8 mouse cellular contexts compared by ENCODE assay signal in genomic region chr11:110396085-110396484, GRCm38 (mm10). TPM values are rescaled to one million over a fixed set of nuclear protein-coding genes. Genes with fewer than 3 reads are reported as not detected.
DNase-seq lines count a peak whose midpoint lies in the region; ATAC-seq lines count a peak whose summit lies in the region.

No protein-coding gene starts in this region.

- no peak overlapping the region for H3K27ac ChIP-seq in lung, embryonic 15.5 days

- 45% methylated on average over 19 of the region's 19 CpGs for WGBS in lung, embryonic 15.5 days

- no peak for ATAC-seq in lung, embryonic 15.5 days (ENCODE audit: borderline replicate concordance, extremely low read depth, low FRiP score, low TSS enrichment)

- no peaks in the 10 kb centered on the region for H3K36me3 ChIP-seq in lung, embryonic 15.5 days

- no peaks in the 10 kb centered on the region for H3K27me3 ChIP-seq in lung, embryonic 15.5 days

- peak; percentile 29 to 32 for DNase-seq in cerebellum, postnatal 10 days
- DNase-seq in cerebellum, adult 8-10 months: no peak
- DNase-seq in lung, adult 18-20 months: no peak
- peak; percentile 27 for DNase-seq in layer of hippocampus, adult 9-11 months
- DNase-seq in retina, postnatal 1 day: peak; percentile 75
- no peak for DNase-seq in testis, postnatal 10 days (ENCODE audit: low spot score)
- DNase-seq in frontal cortex, postnatal 10 days (ENCODE audit: low spot score in 2 of 2): no peak

- H3K4me2 ChIP-seq in lung, embryonic 15.5 days: peak overlapping the region; percentile 19

- H3K9me3 ChIP-seq in lung, embryonic 15.5 days: no peaks in the 10 kb centered on the region

- peaks cover 12% of the 10 kb centered on the region for H3K4me1 ChIP-seq in lung, embryonic 15.5 days

- no peak overlapping the region for H3K4me3 ChIP-seq in lung, embryonic 15.5 days

- no peak overlapping the region for H3K9ac ChIP-seq in lung, embryonic 15.5 days

RNA-seq across cellular contexts. Expression of gene Map2k6, which starts 2.8 kb away (rescaled TPM):
- polyA plus RNA-seq in lung, embryonic 15.5 days (2015; fragmentation: Nextera tagmentation; extraction: Ambion mirVana): 20.6 and 21.2 TPM in 2 replicates

RNA-seq across cellular contexts. Expression of gene Abca5, which starts 58.6 kb away (rescaled TPM):
- polyA plus RNA-seq in lung, embryonic 15.5 days (2015; fragmentation: Nextera tagmentation; extraction: Ambion mirVana): 4.2 TPM in 2 replicates

Comparison
In these comparisons a context has a peak if more than half of its experiments do, and no peak if none do; other contexts are left out.
1. DNase-seq: peak in cerebellum, postnatal 10 days (2 of 2), layer of hippocampus, adult 9-11 months (single experiment) and retina, postnatal 1 day (single experiment); none in cerebellum, adult 8-10 months (single experiment), lung, adult 18-20 months (0 of 2), testis, postnatal 10 days (single experiment) and frontal cortex, postnatal 10 days (0 of 2).